Mouse (Mus musculus) cortical plate, adult 2 months (tissue): Measurements from ENCODE around the gene Ptpn4. TPM values are rescaled to one million over a fixed set of nuclear protein-coding genes. Genes with fewer than 3 reads are reported as not detected.

ENCODE experiments used
- H3K27ac ChIP-seq: fragments of 200-500 bp; 2 replicates; pipeline ENCODE4 v1.5.1; 2012; ENCODE audit warnings: low read length, control low read depth, inconsistent platforms; ENCODE audit not compliant: insufficient read depth
- H3K4me1 ChIP-seq: fragments of 200-500 bp; 2 replicates; pipeline ENCODE4 v1.6.1; 2011; ENCODE audit warnings: low read length; ENCODE audit not compliant: control insufficient read depth, insufficient read depth
- H3K4me3 ChIP-seq: fragments of 200-500 bp; 2 replicates; pipeline ENCODE4 v1.5.1; 2011; ENCODE audit warnings: mild to moderate bottlenecking, low read length, control low read depth; ENCODE audit not compliant: insufficient read depth
- CTCF ChIP-seq: fragments of 200-500 bp; IDR thresholded peaks from 2 replicates; pipeline ENCODE4 v1.5.1; 2011; ENCODE audit warnings: mild to moderate bottlenecking, control low read depth, low read length; ENCODE audit not compliant: insufficient read depth; ENCODE audit errors: extremely low read depth
- POLR2A ChIP-seq: fragments of 200-500 bp; IDR thresholded peaks from 2 replicates; pipeline ENCODE4 v1.6.1; 2011; ENCODE audit warnings: mild to moderate bottlenecking, low read length, control low read depth; ENCODE audit not compliant: insufficient read depth; ENCODE audit errors: extremely low read depth
- polyA plus RNA-seq: library from polyadenylated mRNA; depleted of rRNA; stranded (reverse); fragments of >200 nt; gene quantifications from 2 replicates; pipeline ENCODE4 v1.2.3, GENCODE M21; 2012

Ptpn4 gene
- polyA plus RNA-seq, 1 experiment: 20.4 TPM

DNA sequence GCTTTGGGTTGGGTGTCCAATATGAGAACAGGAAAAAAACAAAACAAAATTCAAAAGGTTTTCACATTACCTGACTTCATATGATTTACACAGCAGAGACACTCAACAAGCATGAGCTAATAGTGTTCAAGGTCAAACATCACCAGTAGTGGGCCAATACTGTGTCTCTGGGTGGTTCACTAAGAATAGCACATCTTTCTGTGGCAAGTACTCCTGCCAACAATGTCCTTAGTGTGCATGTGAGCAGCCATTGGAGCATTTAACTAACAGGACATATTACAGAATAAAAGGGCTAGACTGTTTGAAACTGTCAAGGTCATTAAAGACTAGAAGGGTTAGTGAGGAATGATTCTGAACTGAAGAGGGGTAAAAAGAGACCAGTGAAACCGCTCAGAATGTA is 9.3 kb downstream of the Ptpn4 start:
- TF ChIP-seq CTCF (no peak), POLR2A (no peak)
- Histone ChIP-seq H3K4me1 (no peaks in the 10 kb centered on the region), H3K4me3 (no peak overlapping the region), H3K27ac (no peak overlapping the region)

DNA sequence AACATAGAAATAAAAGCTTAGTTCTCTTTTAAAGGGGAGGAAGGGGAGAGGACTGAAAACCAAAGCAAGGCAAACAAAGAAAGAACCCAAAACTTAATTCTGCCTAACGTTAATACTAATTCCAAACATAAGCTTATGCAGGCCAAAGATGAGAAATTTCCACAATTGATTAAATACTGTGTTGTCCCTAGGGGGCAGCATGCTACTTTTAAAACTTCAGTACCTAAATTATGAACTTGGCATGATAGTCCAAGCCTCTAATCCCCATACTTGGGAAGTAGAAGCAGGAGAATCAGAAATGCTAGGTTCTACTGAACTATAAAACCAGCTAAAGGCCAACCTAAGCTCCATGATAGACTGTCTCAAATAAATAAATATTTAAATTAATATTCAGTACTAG is 18.7 kb downstream of the Ptpn4 start:
- H3K27ac ChIP-seq: no peak overlapping the region
- no peak for TF ChIP-seq POLR2A

DNA sequence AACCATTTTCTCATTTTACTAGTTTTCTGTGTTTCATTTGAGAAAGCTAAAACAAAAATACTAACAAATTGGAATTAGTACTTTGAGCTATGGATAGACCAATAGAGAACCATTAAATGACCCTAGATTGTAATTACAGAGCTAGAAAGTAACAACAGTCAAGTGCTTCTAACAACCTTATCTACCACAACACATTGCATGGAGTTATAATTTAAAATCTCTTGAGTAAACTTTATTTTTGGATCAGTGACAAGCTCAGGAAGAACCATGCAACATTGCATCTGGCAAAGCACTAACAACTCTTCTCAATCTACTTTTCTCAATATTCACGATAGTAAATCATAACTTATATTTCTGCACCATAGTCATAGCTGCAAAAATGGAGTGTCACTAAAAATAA is 29.7 kb downstream of the Ptpn4 start:
- H3K27ac ChIP-seq: no peak overlapping the region
- TF ChIP-seq POLR2A (no peak), CTCF (no peak)
- H3K4me1 ChIP-seq: no peaks in the 10 kb centered on the region
- no peak overlapping the region for H3K4me3 ChIP-seq

More for the DNA sequence above, 18.7 kb downstream of the Ptpn4 start:
- Histone ChIP-seq H3K4me3 (no peak overlapping the region), H3K4me1 (peaks cover 1% of the 10 kb centered on the region; the same call in 1 of the 2 replicates)

DNA sequence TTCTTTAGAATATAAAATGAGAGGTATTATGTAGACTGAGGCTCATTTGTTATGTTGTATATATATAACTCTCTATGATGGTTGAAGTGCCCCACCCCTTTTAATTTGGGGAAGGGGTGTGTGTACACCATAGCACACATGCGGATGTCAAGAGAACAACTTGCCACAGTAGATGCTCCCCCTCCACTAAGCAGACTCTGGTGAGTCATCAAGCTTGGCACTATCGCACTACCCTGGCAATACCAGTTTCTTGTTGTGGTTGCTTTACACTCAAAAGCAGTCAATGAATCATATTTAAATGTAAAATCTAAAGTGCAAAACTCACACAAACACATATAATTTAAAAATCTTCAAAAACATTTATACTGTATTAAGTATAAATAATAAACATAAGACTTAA is 31.4 kb downstream of the Ptpn4 start:
- H3K4me3 ChIP-seq: no peak overlapping the region
- H3K4me1 ChIP-seq: no peaks in the 10 kb centered on the region
- no peak overlapping the region for H3K27ac ChIP-seq
- no peak for TF ChIP-seq POLR2A
- TF ChIP-seq CTCF: no peak

DNA sequence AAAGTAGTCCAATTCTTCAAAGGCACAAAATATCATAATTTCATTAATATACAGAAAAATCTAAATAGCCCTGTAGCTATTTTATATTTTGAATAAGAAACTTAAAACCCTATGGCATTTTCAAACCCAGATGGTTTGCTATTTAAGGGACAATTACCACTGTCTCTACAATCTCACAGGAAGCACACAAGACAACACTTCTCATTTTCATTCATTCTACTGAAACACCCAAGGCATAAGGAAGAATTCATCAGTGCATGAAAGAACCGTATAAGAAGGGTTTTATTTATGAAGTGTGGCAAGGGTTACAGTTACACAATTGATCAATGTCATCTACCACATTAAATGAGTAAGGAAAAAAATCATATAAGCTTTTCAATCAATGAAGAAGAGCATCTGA is 32.8 kb downstream of the Ptpn4 start:
- no peaks in the 10 kb centered on the region for H3K4me1 ChIP-seq

DNA sequence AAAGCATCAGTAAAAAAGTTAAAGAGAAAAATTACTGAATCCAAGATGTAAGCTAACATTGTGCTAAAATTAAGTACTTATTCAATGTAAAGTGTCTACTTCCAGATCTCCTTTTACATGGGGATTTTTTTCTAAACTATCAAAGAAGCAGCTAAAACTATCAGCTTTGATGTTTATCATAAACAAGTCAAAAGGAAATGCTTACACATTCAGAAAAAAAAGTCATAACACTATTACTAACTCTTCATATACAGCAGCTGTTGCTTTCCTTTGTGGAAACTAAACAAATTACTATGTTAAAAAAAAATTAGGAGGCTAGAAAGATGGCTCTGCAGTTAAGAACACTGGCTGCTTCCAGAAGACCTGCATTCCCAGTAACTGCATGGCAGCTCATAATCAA is 42.2 kb downstream of the Ptpn4 start:
- H3K4me1 ChIP-seq: no peaks in the 10 kb centered on the region
- no peak overlapping the region for H3K27ac ChIP-seq
- no peak for TF ChIP-seq CTCF
- no peak for TF ChIP-seq POLR2A
- no peak overlapping the region for H3K4me3 ChIP-seq

More for the DNA sequence above, 32.8 kb downstream of the Ptpn4 start:
- no peak overlapping the region for H3K4me3 ChIP-seq
- TF ChIP-seq POLR2A (no peak), CTCF (no peak)
- no peak overlapping the region for H3K27ac ChIP-seq

DNA sequence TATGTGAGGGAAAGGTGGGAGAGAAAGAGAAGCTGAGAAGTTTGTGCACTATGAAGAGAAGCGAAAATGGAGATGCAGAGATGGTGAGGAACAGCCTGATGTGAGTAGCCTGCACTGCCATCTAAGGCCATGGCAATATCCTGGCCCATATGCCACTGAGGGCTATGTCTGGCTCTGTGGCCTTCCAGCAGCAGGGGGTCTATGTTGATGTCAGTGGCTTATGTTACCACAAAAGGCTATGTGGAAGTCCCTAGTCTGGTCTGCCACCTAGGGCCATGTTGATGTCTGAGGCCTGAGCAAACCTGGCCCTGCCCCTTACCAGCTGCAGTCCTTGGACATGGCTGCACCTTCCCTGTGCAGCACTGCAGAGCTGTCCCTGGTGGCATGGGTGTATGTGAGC is 43.1 kb downstream of the Ptpn4 start:
- no peak overlapping the region for H3K27ac ChIP-seq
- no peak overlapping the region for H3K4me3 ChIP-seq
- TF ChIP-seq CTCF: no peak
- TF ChIP-seq POLR2A: no peak
- no peaks in the 10 kb centered on the region for H3K4me1 ChIP-seq

DNA sequence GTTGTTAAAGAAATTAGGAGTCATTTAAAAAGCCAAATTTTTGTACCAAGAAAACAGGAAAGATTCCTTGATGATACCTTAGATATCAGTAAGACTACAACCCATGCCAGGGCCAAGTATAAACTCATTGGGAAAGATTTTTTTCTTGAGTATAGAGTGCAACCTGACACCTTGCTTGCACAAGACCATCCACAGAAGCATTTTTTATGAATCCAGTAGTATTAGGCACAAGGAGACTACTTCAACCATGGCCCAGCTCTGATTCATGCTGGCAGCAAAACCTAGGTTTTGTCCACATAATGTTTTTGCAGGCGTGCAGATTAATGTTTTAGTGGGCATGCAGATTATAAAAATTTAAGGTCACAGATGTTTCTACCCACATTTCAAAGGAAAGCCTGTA is 46.8 kb downstream of the Ptpn4 start:
- Histone ChIP-seq H3K4me3 (no peak overlapping the region), H3K4me1 (no peaks in the 10 kb centered on the region), H3K27ac (no peak overlapping the region)
- TF ChIP-seq CTCF (no peak), POLR2A (no peak)

DNA sequence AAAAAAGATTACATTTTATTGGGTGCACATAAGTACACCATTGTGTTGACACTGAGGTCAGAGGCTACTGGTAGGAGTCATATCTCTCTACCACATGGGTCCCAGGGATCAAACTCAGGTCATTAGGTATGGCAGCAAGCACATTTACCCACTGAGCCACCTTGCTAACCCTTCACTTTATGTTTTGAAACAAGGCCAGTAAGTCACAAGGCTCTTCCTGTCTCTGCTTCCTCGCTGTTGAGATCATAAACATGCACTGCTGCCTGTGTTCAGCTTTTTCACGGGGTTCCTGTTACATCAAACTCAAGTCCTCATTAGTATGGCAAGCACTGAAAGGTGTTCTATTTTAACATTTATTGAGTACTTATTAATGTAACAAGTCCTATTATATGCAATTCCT is 61.5 kb downstream of the Ptpn4 start:
- no peak overlapping the region for H3K27ac ChIP-seq
- H3K4me3 ChIP-seq: no peak overlapping the region
- no peaks in the 10 kb centered on the region for H3K4me1 ChIP-seq
- no peak for TF ChIP-seq POLR2A
- TF ChIP-seq CTCF: no peak

DNA sequence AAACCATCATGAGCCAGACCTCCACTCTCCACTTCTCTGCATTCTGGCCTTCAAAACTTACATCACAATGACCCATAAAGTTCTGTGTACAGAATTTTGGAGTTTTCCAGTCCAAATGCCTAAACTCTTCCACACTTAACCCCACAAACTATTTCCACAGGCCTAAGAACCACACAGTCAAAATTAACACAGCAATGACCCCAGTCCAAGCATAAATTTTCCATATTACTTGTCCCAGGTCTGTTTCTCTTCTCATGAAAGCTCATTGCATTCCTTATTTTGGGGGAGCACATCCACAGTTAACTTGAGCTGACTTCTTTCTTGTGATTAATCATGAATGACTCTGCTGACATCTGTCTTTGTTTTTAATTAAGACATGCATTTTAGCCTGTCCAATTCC is 101.7 kb downstream of the Ptpn4 start:
- TF ChIP-seq POLR2A (no peak), CTCF (no peak)
- no peaks in the 10 kb centered on the region for H3K4me1 ChIP-seq
- H3K4me3 ChIP-seq: no peak overlapping the region
- H3K27ac ChIP-seq: no peak overlapping the region

DNA sequence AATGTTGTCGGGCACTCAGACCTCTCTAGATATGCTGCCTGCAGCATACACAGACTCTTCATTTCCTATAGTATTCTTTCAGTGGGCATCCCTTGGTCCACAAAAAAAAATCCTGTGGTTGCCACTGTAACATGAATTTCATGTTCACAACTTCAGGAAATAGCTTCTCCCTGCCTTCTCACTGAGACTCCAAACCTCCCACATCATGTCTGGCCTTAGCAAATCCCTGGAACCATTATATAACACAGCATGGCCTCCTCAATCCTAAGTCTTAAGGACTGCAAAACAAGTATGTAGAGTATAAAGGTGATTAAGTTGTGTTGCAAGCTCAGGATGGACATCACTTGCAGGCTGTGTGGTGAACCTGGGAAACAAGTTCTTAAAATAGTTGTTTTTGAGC is 102.6 kb downstream of the Ptpn4 start:
- Histone ChIP-seq H3K4me1 (no peaks in the 10 kb centered on the region), H3K4me3 (no peak overlapping the region), H3K27ac (no peak overlapping the region)
- TF ChIP-seq CTCF (no peak), POLR2A (no peak)
